Mouse (Mus musculus): ENCODE results near the gene Mrap. TPM values are rescaled to one million over a fixed set of nuclear protein-coding genes. Genes with fewer than 3 reads are reported as not detected.

Gene Mrap
- total RNA-seq, 1 experiment: not detected

DNA sequence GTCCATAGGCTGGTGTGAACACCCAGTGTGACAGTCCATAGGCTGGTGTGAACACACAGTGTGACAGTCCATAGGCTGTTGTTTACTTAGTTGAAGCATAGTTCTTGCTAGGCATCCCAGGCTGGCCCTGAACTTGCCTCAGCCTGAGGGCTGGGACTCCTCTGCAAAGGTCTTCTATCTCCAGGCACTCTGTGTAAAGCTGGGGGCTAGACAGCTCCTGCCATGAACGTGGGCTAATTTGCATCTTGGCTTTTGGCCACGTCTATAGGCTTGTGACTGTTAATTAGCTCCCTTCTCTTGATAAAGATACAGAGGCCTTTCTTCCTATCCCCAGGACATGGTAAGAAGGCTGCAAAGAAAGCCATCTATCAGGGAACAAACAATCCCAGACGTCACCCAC, 21.3 kb downstream of the Mrap start:
- Histone ChIP-seq H3K4me3 (ENCODE audit: insufficient read depth in 1 of 2, low read depth in 1 of 2, low read length in 2 of 2, poor library complexity in 1 of 2, severe bottlenecking in 1 of 2) (no peak overlapping the region), H3K9ac (ENCODE audit: insufficient read depth, low read depth, low read length, poor library complexity, severe bottlenecking) (no peak overlapping the region), H3K4me1 (ENCODE audit: control insufficient read depth in 2 of 2, insufficient read depth in 2 of 2, low read length in 2 of 2, poor library complexity in 1 of 2) (no peaks in the 10 kb centered on the region), H3K9me3 (ENCODE audit: control insufficient read depth, insufficient read depth, low read depth, low read length) (no peaks in the 10 kb centered on the region), H3K36me3 (ENCODE audit: control insufficient read depth, insufficient read depth, low read length, poor library complexity, severe bottlenecking) (peaks cover 50% of the 10 kb centered on the region), H3K27ac (ENCODE audit: insufficient read depth, low read depth, low read length, poor library complexity, severe bottlenecking) (no peak overlapping the region)
- DNase-seq (ENCODE audit: low read depth, low spot score): no peak
- in situ Hi-C loops (cut with MboI; ENCODE audit: low sequenced_read_pairs in 2 of 2, unreplicated experiment in 2 of 2): no loop called here
- TF ChIP-seq HCFC1 (IDR thresholded peaks at IDR 0.05; ENCODE audit: borderline replicate concordance, insufficient read depth, low read length) (no peak), MAFK (IDR thresholded peaks at IDR 0.05; ENCODE audit: insufficient read depth, low read depth, low read length) (no peak), CHD2 (IDR thresholded peaks at IDR 0.05; ENCODE audit: low read depth, low read length) (no peak), ZC3H11A (IDR thresholded peaks at IDR 0.05; ENCODE audit: borderline replicate concordance, low read depth, low read length) (no peak), ZNF384 (IDR thresholded peaks at IDR 0.05; ENCODE audit: low read depth, low read length) (no peak)

- H3K9ac ChIP-seq (ENCODE audit: insufficient read depth, low read depth, low read length, poor library complexity, severe bottlenecking): no peak overlapping the region
- no peak for DNase-seq (ENCODE audit: low read depth, low spot score)
- TF ChIP-seq CHD2 (IDR thresholded peaks at IDR 0.05; ENCODE audit: low read depth, low read length) (no peak), ZNF384 (IDR thresholded peaks at IDR 0.05; ENCODE audit: low read depth, low read length) (no peak), HCFC1 (IDR thresholded peaks at IDR 0.05; ENCODE audit: borderline replicate concordance, insufficient read depth, low read length) (no peak), MAFK (IDR thresholded peaks at IDR 0.05; ENCODE audit: insufficient read depth, low read depth, low read length) (no peak), ZC3H11A (IDR thresholded peaks at IDR 0.05; ENCODE audit: borderline replicate concordance, low read depth, low read length) (no peak)
- no peaks in the 10 kb centered on the region for H3K4me1 ChIP-seq (ENCODE audit: control insufficient read depth in 2 of 2, insufficient read depth in 2 of 2, low read length in 2 of 2, poor library complexity in 1 of 2)
- no peak overlapping the region for H3K4me3 ChIP-seq (ENCODE audit: insufficient read depth in 1 of 2, low read depth in 1 of 2, low read length in 2 of 2, poor library complexity in 1 of 2, severe bottlenecking in 1 of 2)
- no peak overlapping the region; the same call in 1 of the 2 replicates for H3K27ac ChIP-seq (ENCODE audit: insufficient read depth, low read depth, low read length, poor library complexity, severe bottlenecking)
- in situ Hi-C loops (cut with MboI; ENCODE audit: low sequenced_read_pairs in 2 of 2, unreplicated experiment in 2 of 2): no loop called here
- no peaks in the 10 kb centered on the region for H3K9me3 ChIP-seq (ENCODE audit: control insufficient read depth, insufficient read depth, low read depth, low read length)
- peaks cover 45% of the 10 kb centered on the region for H3K36me3 ChIP-seq (ENCODE audit: control insufficient read depth, insufficient read depth, low read length, poor library complexity, severe bottlenecking)
Measured at GRCm38 (mm10) chr16:90760515-90760914, 22.5 kb downstream of the Mrap start.

GRCm38 (mm10) chr16:90765195-90765877, 27.3 kb downstream of the Mrap start:
- in situ Hi-C loops (cut with MboI; ENCODE audit: low sequenced_read_pairs in 2 of 2, unreplicated experiment in 2 of 2): no loop called here
- Histone ChIP-seq H3K4me1 (ENCODE audit: control insufficient read depth in 2 of 2, insufficient read depth in 2 of 2, low read length in 2 of 2, poor library complexity in 1 of 2) (no peaks in the 10 kb centered on the region), H3K9ac (ENCODE audit: insufficient read depth, low read depth, low read length, poor library complexity, severe bottlenecking) (no peak overlapping the region), H3K36me3 (ENCODE audit: control insufficient read depth, insufficient read depth, low read length, poor library complexity, severe bottlenecking) (peaks cover 61% of the 10 kb centered on the region), H3K9me3 (ENCODE audit: control insufficient read depth, insufficient read depth, low read depth, low read length) (no peaks in the 10 kb centered on the region), H3K27ac (ENCODE audit: insufficient read depth, low read depth, low read length, poor library complexity, severe bottlenecking) (no peak overlapping the region), H3K4me3 (ENCODE audit: insufficient read depth in 1 of 2, low read depth in 1 of 2, low read length in 2 of 2, poor library complexity in 1 of 2, severe bottlenecking in 1 of 2) (no peak overlapping the region)
- no peak for TF ChIP-seq MAFK (IDR thresholded peaks at IDR 0.05; ENCODE audit: insufficient read depth, low read depth, low read length)
- no peak for TF ChIP-seq ZC3H11A (IDR thresholded peaks at IDR 0.05; ENCODE audit: borderline replicate concordance, low read depth, low read length)
- no peak for TF ChIP-seq CHD2 (IDR thresholded peaks at IDR 0.05; ENCODE audit: low read depth, low read length)
- TF ChIP-seq HCFC1 (IDR thresholded peaks at IDR 0.05; ENCODE audit: borderline replicate concordance, insufficient read depth, low read length): no peak
- no peak for TF ChIP-seq ZNF384 (IDR thresholded peaks at IDR 0.05; ENCODE audit: low read depth, low read length)
- DNase-seq (ENCODE audit: low read depth, low spot score): no peak

GRCm38 (mm10) chr16:90766919-90767454, 29.0 kb downstream of the Mrap start:
- no peak overlapping the region; the same call in 1 of the 2 replicates for H3K27ac ChIP-seq (ENCODE audit: insufficient read depth, low read depth, low read length, poor library complexity, severe bottlenecking)
- no peak for TF ChIP-seq MAFK (IDR thresholded peaks at IDR 0.05; ENCODE audit: insufficient read depth, low read depth, low read length)
- TF ChIP-seq CHD2 (IDR thresholded peaks at IDR 0.05; ENCODE audit: low read depth, low read length): no peak
- TF ChIP-seq ZNF384 (IDR thresholded peaks at IDR 0.05; ENCODE audit: low read depth, low read length): no peak
- TF ChIP-seq ZC3H11A (IDR thresholded peaks at IDR 0.05; ENCODE audit: borderline replicate concordance, low read depth, low read length): no peak
- no peak for TF ChIP-seq HCFC1 (IDR thresholded peaks at IDR 0.05; ENCODE audit: borderline replicate concordance, insufficient read depth, low read length)
- no peaks in the 10 kb centered on the region for H3K9me3 ChIP-seq (ENCODE audit: control insufficient read depth, insufficient read depth, low read depth, low read length)
- H3K4me3 ChIP-seq (ENCODE audit: insufficient read depth in 1 of 2, low read depth in 1 of 2, low read length in 2 of 2, poor library complexity in 1 of 2, severe bottlenecking in 1 of 2): no peak overlapping the region
- H3K36me3 ChIP-seq (ENCODE audit: control insufficient read depth, insufficient read depth, low read length, poor library complexity, severe bottlenecking): peaks cover 58% of the 10 kb centered on the region
- no peak overlapping the region for H3K9ac ChIP-seq (ENCODE audit: insufficient read depth, low read depth, low read length, poor library complexity, severe bottlenecking)
- no peak for DNase-seq (ENCODE audit: low read depth, low spot score)
- H3K4me1 ChIP-seq (ENCODE audit: control insufficient read depth in 2 of 2, insufficient read depth in 2 of 2, low read length in 2 of 2, poor library complexity in 1 of 2): no peaks in the 10 kb centered on the region
- in situ Hi-C loops (cut with MboI; ENCODE audit: low sequenced_read_pairs in 2 of 2, unreplicated experiment in 2 of 2): no loop called here
